Mouse (Mus musculus): ENCODE measurements around the gene BC005624. TPM values are rescaled to one million over a fixed set of nuclear protein-coding genes. Genes with fewer than 3 reads are reported as not detected.

The BC005624 gene
- 54.3 and 57.4 TPM in 2 replicates for polyA plus RNA-seq (2016; fragmentation: Nextera tagmentation; extraction: Ambion mirVana)

DNA sequence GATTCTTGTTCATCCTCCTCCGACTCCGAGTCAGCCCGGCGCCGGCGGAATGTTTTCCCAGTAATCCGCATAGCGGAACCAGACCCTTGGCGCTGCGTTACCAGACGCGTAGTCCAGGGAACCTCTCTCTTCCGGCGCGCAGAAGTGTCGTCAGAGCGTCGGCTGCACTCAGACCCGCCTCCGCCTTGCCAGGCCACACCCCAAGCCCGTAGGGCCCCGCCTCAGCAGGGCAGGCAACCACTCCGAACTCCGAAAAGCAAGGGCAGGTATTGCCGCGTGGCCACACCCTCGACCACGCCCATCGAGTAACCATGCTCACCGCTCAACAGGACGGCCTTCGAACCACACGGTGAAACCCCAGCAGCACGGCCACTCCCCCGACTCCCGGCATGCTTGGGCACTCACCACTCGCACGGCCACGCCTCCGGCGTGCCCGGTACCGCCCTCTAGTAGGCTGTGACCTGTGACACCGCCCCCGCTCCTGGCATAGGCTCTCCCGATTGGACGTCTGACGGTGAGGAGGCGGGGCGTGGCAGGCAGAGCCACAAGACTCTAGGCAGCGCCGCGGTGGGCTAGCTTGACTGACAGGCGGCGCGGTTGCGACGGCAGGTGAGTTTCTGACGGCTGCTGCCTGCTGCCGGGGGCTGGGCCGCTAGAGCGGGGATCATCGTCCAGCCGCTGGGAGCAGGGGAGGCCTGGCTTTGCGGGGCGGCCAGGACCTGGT is at the start of gene BC005624, which contains the start of gene Usp20:
Gene BC005624 (minus strand): TSS at position 412 of the 724 bp plus-strand sequence.
Gene Usp20 (plus strand): TSS at position 490 of the 724 bp plus-strand sequence.
- peak within 1 kb of the TSS; percentile 83 for H3K27ac ChIP-seq (replicated peaks)
- under 1% methylated on average over 66 of the region's 66 CpGs for WGBS
- peak; percentile 100 for DNase-seq (ENCODE audit: low spot score)
- H3K4me3 ChIP-seq: peak within 1 kb of the TSS; percentile 86
- no peaks in the 10 kb centered on the region for H3K27me3 ChIP-seq (replicated peaks; ENCODE audit: low read depth, poor library complexity, severe bottlenecking)
- peaks cover 33% of the 10 kb centered on the region for H3K36me3 ChIP-seq (replicated peaks)
- no peaks in the 10 kb centered on the region for H3K9me3 ChIP-seq
- H3K4me1 ChIP-seq: peaks cover 42% of the 10 kb centered on the region

DNA sequence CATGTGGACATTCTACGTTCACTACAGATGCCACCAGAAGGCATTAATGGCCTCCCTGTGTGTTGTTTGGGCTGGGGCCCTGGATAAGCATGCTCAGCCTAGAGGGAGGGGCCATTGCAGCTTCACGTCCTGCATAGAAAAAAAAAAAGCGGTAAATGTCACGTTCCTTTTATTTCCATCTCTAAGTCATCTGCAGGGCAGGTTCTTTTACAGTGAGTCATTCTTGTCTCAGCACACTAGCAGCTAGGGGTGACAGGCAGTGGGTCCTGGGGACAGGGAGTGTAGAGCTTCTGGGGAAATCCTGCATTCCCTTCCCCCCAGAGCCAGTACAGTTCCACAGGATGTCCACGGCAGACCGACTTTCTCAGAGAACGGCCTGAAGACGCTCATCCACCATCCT is 44.6 kb upstream of the BC005624 start:
- Histone ChIP-seq H3K4me1 (peaks cover 9% of the 10 kb centered on the region), H3K4me3 (no peak overlapping the region), H3K9me3 (no peaks in the 10 kb centered on the region), H3K27me3 (replicated peaks; ENCODE audit: low read depth, poor library complexity, severe bottlenecking) (no peaks in the 10 kb centered on the region), H3K36me3 (replicated peaks) (peaks cover 37% of the 10 kb centered on the region), H3K27ac (replicated peaks) (no peak overlapping the region)
- 73% methylated on average over 8 of the region's 8 CpGs for WGBS
- no peak for DNase-seq (ENCODE audit: low spot score)

DNA sequence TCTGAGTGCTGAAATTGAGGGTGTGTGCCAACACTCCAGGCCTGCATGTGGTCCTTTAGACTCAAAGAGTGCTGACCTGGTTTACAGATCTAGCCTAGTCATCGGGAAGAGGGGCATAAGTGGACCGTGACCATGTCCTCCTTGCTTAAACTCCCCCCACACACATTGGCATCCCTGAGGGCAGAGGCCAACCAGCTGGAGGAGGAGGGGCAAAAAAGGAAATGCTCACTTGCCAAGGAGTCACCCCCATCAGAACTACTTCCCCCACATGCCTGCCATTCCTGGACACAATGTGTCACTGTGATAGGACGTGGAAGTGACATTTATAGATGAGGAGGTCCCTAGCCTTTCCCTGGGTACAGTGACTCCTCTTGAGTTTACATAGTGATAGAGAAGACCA is 43.5 kb upstream of the BC005624 start:
- Histone ChIP-seq H3K27me3 (replicated peaks; ENCODE audit: low read depth, poor library complexity, severe bottlenecking) (no peaks in the 10 kb centered on the region), H3K27ac (replicated peaks) (no peak overlapping the region), H3K4me3 (no peak overlapping the region), H3K9me3 (no peaks in the 10 kb centered on the region), H3K4me1 (peaks cover 9% of the 10 kb centered on the region), H3K36me3 (replicated peaks) (peaks cover 40% of the 10 kb centered on the region)
- DNase-seq (ENCODE audit: low spot score): no peak
- WGBS: 82% methylated on average over 3 of the region's 3 CpGs

DNA sequence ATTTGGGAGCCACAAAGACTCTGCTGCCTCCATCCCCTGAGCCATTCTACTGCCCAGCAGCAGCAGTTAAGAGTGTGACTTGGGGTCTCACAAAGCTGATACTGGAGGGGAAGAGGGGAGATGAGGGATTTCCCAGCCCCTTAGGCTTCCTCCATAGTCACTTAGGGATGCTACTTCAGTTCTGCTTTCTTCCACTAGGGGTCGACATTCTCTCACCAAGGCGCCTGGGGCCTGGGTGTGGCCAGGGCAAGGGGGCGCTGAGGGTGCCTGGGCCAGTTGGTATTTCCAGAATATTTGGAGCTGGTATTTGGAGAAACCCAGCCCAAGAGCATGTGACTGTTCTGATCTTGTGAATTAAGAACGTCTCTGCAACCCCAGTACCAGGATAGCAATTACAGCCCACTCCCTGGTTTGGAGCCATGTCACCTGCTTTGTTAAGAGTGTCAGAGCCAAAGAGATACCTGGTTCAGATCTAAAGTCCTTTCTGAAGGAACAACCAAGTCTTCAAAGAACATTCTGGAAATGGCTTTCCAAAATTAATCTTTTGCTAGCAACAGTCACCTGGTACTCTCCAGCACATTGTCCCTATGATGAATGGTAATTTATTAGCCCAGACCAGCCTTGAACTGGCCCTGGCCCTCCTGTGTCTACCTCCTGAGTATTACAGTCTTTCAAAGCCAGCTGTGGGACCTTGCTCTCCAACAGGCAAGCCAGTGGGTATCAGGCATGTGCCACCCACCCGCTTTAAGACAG is 42.8 kb upstream of the BC005624 start:
- Histone ChIP-seq H3K27me3 (replicated peaks; ENCODE audit: low read depth, poor library complexity, severe bottlenecking) (no peaks in the 10 kb centered on the region), H3K4me1 (peaks cover 9% of the 10 kb centered on the region)

DNA sequence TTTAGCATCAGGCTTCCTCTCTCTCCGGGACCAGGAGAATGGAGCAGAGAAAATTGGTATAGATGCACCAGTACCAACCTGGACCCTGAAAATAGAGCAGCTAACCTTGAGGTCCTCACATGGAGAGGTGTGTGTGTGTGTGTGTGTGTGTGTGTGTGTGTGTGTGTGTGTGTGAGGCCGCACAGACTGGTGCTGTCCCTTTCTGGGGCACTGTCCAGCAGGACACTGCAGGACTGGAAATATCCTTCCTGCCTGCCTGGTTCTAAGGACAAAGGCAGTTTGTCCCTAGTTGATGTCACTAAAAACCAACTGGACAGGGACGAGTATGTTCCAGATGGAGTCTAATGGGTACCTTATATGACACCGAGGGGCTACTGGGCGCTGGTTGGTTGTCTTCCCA is 41.9 kb upstream of the BC005624 start:
- Histone ChIP-seq H3K36me3 (replicated peaks) (peaks cover 49% of the 10 kb centered on the region), H3K27ac (replicated peaks) (no peak overlapping the region), H3K9me3 (no peaks in the 10 kb centered on the region), H3K4me3 (no peak overlapping the region), H3K4me1 (peaks cover 9% of the 10 kb centered on the region), H3K27me3 (replicated peaks; ENCODE audit: low read depth, poor library complexity, severe bottlenecking) (no peaks in the 10 kb centered on the region)
- WGBS: 76% methylated on average over 5 of the region's 5 CpGs
- DNase-seq (ENCODE audit: low spot score): no peak

More for the DNA sequence above, 42.8 kb upstream of the BC005624 start:
- 31% methylated on average over 5 of the region's 5 CpGs for WGBS
- H3K27ac ChIP-seq (replicated peaks): no peak overlapping the region
- H3K4me3 ChIP-seq: no peak overlapping the region
- H3K36me3 ChIP-seq (replicated peaks): peaks cover 47% of the 10 kb centered on the region
- peak; percentile 60 for DNase-seq (ENCODE audit: low spot score)
- no peaks in the 10 kb centered on the region for H3K9me3 ChIP-seq

DNA sequence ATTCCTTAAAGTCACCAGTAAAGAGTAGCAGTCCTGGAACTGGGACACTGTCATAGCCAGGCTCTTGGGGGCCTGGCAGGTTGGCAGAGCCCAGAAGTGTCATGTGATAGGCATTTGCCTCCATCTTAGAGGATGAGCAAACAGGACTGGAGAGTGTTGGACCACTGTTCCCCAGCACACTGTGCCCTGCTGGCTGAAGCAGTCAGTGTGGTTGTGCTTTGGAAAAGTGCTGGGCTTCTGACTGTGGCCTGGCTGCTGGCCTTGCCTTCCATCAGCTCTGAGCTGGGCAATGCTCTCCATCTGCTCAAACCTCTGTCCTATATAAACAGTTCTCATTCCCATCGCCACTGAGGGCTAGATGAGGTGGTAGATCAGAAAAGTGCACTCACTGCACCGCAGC is 38.2 kb upstream of the BC005624 start:
- 91% methylated on average over 2 of the region's 2 CpGs for WGBS
- DNase-seq (ENCODE audit: low spot score): no peak
- Histone ChIP-seq H3K4me1 (no peaks in the 10 kb centered on the region), H3K27ac (replicated peaks) (no peak overlapping the region), H3K4me3 (no peak overlapping the region), H3K9me3 (no peaks in the 10 kb centered on the region), H3K27me3 (replicated peaks; ENCODE audit: low read depth, poor library complexity, severe bottlenecking) (no peaks in the 10 kb centered on the region), H3K36me3 (replicated peaks) (peaks cover 59% of the 10 kb centered on the region)

DNA sequence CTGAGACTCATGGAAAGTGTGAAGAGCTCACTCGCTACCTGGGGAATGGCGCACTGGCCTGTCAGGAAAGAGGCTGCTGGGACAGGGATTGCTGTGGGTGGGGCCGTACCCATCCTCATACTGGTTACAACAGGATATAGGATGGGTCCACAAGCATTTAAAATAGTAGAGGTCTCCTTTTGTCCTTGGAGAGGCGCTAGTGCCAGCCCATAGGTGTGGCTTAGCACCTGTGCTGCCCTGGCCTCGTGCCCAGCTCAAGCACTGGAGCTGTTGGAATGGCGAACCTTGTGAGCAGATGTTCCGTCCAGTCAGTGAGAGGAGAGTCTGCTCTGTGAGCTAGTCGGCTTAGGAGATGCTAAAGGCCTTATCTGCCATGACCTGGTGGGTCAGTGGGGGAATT is 37.0 kb upstream of the BC005624 start:
- Histone ChIP-seq H3K36me3 (replicated peaks) (peaks cover 59% of the 10 kb centered on the region), H3K4me1 (no peaks in the 10 kb centered on the region), H3K9me3 (no peaks in the 10 kb centered on the region), H3K27ac (replicated peaks) (no peak overlapping the region), H3K27me3 (replicated peaks; ENCODE audit: low read depth, poor library complexity, severe bottlenecking) (no peaks in the 10 kb centered on the region), H3K4me3 (no peak overlapping the region)
- WGBS: 88% methylated on average over 8 of the region's 8 CpGs
- DNase-seq (ENCODE audit: low spot score): no peak

DNA sequence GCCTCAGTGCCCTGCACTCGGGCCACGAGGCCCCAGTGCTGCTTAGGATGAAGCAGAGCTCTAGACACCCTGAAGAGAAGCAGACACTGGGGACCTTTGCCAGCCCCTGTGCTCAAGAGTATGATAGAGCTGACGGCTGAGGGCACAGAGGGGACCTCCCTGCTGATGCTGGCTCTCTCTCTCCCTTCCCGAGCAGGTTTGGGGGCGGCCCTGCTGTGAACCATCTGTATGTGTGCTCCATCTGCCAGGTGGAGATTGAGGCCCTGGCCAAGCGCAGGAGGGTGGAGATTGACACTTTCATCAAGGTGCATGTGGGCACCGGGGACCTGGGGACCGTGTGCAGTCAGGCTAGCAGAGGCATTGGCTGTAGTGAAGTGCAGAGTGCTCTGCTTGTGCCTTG is 36.5 kb upstream of the BC005624 start:
- H3K9me3 ChIP-seq: no peaks in the 10 kb centered on the region
- H3K27ac ChIP-seq (replicated peaks): no peak overlapping the region
- no peaks in the 10 kb centered on the region for H3K27me3 ChIP-seq (replicated peaks; ENCODE audit: low read depth, poor library complexity, severe bottlenecking)
- H3K4me1 ChIP-seq: no peaks in the 10 kb centered on the region
- DNase-seq (ENCODE audit: low spot score): no peak
- peaks cover 59% of the 10 kb centered on the region for H3K36me3 ChIP-seq (replicated peaks)
- H3K4me3 ChIP-seq: no peak overlapping the region
- WGBS: 88% methylated on average over 8 of the region's 8 CpGs

DNA sequence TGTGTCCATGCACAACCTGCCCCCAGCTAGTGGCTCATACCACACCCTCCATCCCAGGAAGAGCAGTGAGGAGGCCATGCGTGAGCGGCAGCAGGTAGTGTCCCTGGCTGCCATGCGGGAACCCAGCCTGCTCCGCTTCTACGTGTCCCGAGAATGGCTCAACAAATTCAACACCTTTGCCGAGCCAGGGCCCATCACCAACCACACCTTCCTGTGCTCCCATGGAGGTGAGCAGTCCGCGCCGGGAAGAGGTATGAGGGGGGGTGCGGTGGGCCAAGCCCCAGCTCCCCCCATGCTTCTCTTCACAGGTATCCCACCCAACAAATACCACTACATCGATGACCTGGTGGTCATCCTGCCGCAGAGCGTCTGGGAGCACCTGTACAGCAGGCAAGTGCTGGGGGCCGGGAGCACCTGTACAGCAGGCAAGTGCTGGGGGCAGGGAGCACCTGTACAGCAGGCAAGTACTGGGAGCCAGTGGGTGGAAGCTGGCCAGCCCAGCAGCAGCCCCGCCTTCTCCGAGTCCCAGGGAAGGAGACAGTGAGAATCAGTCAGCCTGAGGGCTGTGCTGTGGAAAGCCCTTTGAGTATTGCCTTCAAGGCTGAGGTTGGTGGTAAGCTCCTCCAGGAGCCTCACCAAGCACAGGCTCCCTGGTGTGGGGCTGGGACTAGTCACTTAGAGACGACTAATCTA is 35.8 kb upstream of the BC005624 start:
- no peaks in the 10 kb centered on the region for H3K4me1 ChIP-seq
- H3K9me3 ChIP-seq: no peaks in the 10 kb centered on the region
- H3K27me3 ChIP-seq (replicated peaks; ENCODE audit: low read depth, poor library complexity, severe bottlenecking): no peaks in the 10 kb centered on the region
- H3K36me3 ChIP-seq (replicated peaks): peaks cover 59% of the 10 kb centered on the region
- WGBS: 91% methylated on average over 18 of the region's 18 CpGs
- no peak overlapping the region for H3K27ac ChIP-seq (replicated peaks)
- no peak for DNase-seq (ENCODE audit: low spot score)
- H3K4me3 ChIP-seq: no peak overlapping the region

DNA sequence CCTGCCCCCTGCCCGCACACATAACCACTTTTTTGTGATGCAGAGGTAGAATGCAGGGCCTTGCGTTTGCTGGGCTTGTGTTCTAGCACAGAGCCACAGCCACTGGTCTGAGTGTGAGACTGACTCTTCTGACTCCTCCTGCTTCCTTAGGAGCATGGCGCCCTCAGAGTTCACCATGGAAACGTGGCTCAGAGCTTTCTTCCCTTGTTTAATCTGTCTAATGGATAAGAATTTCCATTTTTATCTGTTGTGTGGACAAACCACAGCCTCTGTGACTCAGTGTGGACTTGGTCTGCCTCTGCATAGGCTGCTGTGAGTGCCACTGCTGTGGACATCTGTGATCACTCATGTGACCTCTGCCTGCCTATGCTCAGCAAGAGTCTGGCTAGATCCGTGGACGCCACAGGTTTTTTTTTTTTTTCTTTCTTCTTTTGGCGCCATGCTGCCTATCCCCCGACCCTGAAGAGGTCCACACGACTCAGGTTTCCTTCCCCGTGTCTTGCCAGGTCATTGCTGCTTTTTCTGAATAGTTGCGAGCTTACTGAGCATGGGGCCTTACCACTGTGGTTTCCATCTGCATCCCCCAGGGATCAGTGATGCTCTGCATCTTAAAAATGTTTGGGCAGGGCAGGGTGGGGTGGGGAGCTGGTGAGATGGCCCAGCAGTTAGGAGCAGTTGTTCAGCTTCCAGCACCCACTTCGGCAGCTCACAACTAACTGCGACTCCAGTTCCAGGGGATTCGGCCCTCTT is 31.5 kb upstream of the BC005624 start:
- Histone ChIP-seq H3K36me3 (replicated peaks) (peaks cover 53% of the 10 kb centered on the region), H3K27me3 (replicated peaks; ENCODE audit: low read depth, poor library complexity, severe bottlenecking) (no peaks in the 10 kb centered on the region), H3K9me3 (no peaks in the 10 kb centered on the region), H3K4me3 (no peak overlapping the region), H3K27ac (replicated peaks) (no peak overlapping the region), H3K4me1 (no peaks in the 10 kb centered on the region)
- 76% methylated on average over 14 of the region's 14 CpGs for WGBS
- no peak for DNase-seq (ENCODE audit: low spot score)

DNA sequence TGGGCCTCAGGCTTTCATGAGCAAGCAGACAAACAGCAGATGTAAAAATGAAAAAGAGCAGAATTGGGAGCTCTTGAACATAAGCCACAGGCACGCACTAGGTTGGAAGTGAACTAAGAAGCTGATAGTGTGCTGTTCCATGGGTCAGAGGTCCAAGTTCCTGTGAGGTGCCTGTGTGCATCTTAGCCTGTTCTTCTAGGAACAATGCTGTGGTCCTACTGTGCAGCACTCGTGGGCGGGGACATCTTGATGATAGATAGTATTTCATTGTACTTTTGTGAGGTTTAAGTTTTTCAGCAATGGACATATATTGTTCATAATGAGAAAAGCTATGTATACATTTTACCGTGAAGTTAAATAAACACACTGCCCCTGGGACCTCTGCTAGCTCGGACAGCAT is 25.2 kb upstream of the BC005624 start:
- H3K4me1 ChIP-seq: no peaks in the 10 kb centered on the region
- no peaks in the 10 kb centered on the region for H3K9me3 ChIP-seq
- no peak overlapping the region for H3K27ac ChIP-seq (replicated peaks)
- H3K27me3 ChIP-seq (replicated peaks; ENCODE audit: low read depth, poor library complexity, severe bottlenecking): no peaks in the 10 kb centered on the region
- H3K36me3 ChIP-seq (replicated peaks): peaks cover 62% of the 10 kb centered on the region
- DNase-seq (ENCODE audit: low spot score): no peak
- H3K4me3 ChIP-seq: no peak overlapping the region
- 90% methylated on average over 5 of the region's 5 CpGs for WGBS

DNA sequence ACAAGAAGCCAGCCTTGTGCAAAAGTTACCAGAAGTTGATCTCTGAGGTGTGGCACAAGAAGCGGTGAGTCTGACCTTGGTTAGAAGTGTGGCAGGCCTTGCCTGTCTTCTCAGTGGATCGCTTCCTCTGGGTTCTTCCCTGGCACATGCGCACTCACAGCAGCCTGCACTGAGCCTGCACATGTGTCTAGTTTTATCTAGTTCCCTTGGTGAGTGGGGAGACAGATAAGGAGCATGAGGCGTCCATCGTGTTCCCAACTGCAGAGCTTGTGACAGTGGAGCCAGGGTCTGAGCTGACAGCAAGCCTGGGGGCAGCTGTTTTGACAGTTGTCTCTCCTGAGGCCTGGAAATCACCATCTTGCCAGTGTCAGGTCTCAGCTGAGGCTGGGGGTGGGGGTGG is 24.4 kb upstream of the BC005624 start:
- Histone ChIP-seq H3K27ac (replicated peaks) (no peak overlapping the region), H3K4me1 (no peaks in the 10 kb centered on the region), H3K27me3 (replicated peaks; ENCODE audit: low read depth, poor library complexity, severe bottlenecking) (no peaks in the 10 kb centered on the region), H3K36me3 (replicated peaks) (peaks cover 61% of the 10 kb centered on the region), H3K9me3 (no peaks in the 10 kb centered on the region), H3K4me3 (no peak overlapping the region)
- 91% methylated on average over 5 of the region's 5 CpGs for WGBS
- no peak for DNase-seq (ENCODE audit: low spot score)
